Mouse (Mus musculus): ENCODE data around the gene Unc5a.

Unc5a gene

DNA sequence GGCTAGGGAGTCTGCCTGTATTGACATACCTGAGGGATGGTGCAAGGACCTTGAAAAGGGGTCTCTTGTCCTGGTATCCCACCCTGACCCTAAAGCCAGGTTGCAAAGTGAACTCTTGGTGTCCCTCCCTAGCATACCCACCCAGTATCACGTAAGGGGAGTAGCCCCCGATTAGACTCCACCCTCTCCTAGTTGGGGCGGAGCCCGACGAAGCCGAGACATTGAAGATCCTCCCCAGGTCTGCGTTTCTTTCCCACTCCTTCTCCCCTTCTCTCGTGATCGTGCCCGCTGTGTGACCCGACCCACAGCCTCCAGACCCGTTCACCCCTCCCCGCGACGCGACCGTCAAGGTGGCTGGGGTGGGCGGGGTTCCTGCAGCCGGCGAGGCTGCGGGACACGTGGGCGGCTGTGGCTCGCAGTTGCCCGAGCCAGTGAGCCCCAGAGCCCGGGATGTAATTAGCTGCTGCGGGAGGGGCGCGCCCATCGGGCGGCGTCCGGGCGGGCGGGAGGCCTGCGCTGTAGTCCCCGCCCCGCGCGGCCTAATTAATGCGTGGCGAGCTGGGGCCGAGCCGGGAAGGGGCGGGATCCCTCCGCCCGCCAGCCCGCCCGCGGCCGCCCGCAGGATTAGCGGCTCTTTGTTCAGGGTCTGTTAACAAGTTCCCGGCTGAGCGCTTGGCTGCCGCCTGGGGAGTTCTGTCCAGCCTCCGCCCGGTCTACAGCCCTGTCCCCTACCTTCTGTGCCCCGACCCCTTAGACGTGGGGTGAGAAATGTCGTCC, 6.7 kb downstream of the Unc5a start:
- DNase-seq: peak; percentile 53 to 64

DNA sequence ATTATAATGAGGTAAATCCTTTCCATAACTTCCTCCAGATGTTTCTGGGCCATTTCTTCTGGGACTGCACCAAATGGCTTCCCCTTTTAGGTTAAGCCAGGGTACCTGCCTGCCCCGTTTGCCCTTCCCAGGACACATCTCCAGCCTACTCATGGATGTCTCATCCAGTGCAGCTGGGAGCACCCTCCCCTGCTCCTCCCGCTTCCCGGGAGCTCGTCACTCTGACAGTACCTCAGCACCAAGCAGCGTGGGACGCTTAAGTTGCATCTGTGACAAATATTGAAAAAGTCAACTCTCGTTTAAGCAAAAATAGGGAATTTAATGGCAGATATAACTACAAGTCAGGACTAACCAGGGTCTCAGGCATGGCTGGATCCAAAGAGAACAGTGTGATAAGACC, 8.1 kb downstream of the Unc5a start:
- no peak for DNase-seq

DNA sequence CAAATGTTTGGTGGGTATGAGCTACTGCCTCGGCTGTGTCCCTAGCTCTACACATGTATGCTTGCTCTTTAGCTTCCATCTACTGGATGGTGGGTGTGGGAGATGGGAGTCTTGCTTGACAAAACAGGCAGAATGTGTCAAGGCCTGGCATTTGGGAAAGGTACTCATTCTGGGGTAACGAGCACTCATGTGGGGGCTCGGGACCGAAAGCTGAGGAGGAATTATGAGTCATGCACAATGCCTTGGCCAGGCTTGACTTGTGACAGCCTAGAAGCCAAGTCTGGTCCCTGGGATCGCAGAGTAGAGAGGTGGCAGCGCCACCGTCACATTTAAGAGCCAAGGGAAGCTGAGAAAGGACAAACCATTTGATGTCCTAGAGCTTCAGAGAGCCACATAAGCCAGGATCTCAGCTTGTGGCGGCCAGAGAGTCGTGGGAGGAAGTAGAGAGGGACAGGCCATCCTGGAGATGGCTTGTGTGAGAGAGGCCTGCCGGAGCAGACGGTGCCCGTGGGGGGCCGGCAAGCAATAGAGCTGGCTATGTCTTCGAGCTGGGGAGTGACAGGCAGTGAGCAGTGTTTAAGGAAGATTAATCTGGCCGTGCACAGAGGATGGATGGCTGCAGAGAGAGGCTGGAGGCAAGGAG, 10.0 kb downstream of the Unc5a start:
- no peak for DNase-seq

DNA sequence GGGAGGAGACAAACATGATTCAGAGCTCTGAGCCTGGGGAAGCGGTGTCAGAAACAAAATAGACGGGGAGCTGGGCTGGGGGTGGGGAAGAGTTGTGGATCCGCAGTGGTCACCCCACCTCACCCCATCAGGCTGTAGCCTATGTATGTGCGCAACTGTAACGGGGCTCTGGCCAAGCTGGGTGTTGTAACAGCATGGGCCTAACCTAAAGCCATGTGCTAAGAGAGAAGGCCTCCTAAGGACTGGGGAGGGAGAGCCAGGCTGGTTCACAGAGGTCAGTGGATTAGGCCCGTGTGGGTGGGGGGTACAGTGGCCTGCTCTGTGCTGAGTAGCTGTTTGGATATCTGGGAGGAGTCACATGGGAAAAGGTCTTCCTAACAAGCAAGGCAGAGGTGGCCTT, 10.6 kb downstream of the Unc5a start:
- no peak for DNase-seq

DNA sequence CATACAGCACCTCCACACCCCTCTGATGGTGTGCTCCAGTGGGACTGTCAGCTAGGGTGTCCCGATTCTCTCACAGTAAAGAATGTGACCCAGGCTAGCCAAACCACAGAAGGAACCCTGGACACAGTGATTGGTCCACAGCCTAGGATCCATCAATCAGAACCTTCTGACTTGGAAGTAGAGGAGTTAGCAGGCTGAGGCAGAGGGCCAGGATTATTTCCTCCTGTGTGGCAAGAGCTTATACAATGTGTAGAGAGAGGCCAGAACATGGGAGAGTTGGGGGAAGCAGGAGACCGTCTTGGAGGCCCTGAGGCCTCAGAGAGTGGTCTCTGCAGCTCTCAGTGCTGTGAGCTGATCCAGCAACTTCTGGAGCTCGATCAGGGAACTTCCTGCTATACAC, 11.3 kb downstream of the Unc5a start:
- no peak for DNase-seq

DNA sequence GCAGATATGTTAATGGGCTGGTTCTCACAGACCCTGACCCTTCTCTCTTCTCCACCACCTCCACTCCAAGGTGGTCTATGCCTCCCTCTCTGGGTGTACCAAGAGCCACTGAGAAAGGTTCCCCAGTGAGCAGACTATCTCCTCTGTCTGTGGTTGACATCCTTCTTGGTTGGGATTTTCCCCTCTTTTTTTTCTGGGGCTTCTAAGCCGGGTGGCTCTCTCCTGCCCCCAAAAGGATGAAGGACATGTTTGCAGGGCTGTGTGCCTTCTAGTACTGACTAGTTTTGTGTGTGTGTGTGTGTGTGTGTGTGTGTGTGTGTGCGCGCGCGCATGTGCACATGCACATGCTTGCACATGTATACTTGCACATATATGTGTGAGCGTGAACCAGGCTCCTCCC, 16.0 kb downstream of the Unc5a start:
- DNase-seq: no peak

DNA sequence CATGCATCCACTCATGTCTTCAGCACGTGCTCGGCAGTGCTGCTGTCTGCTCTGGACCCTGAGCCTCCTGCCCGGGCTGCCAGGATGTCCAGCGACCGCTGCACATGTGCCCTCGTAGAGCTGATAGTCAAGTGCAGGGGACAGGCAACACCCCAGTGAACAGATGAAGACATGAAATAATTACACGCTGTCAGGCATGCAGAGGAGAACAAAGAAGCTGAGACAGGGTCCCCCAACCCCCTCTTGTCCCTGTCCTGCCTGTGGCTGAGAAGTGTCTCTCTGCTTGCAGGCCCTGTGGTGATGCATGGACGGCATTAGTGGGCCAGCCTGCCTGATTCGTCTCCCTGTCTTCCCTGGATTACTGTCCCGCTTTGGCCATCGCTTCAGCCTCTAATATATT, 18.3 kb downstream of the Unc5a start:
- DNase-seq: no peak

DNA sequence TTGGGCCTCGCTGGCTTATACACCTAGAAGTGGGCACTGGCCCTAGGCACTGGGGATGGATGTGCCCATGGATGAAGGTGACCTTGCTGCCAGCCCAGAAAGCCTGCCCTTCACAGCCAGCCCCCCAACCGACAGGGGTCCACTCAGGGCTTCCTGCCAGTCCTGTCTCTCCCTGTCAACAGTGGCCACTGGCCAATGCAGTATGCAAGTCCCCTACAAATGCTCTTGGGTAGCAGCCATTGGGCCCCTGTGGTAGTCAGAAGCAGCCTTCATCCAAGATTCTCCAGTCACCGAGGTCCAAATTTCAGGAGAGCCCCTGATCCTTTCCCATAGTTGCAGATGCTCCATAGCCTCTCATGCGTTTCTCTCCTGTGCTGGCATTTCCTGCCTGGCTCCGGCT, 19.4 kb downstream of the Unc5a start:
- DNase-seq: no peak

DNA sequence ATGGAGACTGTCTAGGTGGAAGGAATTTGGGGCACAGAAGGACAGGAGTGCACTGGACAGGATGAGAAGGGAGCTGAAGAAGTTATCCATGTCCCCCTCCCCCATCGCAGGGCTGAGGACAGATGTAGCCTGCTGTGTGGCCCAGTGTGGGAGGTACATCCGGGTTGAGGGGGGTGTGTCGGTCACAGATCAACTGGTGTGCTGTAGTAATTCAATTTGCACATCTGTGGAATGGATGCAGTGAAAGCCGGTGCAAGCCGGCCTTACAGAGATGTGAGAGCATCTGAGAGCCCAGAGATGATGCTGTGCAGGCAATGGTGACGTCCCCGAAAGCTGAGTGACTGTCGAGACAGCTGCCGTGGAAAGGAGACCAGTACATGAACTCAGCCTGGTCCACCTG, 20.3 kb downstream of the Unc5a start:
- DNase-seq: no peak

DNA sequence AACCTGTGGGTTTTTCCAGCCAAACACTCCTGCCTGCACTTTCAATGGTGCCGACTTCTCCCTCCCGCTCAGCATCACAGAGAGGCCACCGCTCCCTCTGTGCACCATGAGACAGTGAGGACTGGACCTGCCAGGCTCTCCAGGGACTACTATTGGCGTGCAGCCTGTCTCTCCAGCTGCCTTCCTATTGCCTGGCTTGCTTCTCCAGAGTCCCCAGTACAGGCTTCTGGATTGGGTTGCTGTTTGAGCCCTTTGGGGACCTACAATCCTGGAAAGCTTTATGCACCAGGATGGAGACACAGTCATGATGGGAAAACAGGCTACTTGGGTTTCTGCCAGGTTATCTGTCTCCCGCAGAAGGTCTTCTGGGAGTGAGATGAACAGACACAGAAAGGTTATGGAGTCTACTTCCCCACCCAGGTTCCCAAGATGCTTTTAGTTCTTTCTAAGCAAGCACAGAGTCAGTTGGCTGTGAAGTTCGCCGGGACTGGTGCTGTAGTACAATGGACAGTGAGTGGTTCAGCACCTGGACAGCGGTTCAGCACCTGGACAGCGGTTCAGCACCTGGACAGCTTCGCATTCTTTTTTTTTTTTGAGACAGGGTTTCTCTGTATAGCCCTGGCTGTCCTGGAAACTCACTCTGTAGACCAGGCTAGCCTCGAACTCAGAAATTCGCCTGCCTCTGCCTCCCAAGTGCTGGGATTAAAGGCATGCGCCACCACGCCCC, 21.5 kb downstream of the Unc5a start:
- peak; percentile 86 for DNase-seq

DNA sequence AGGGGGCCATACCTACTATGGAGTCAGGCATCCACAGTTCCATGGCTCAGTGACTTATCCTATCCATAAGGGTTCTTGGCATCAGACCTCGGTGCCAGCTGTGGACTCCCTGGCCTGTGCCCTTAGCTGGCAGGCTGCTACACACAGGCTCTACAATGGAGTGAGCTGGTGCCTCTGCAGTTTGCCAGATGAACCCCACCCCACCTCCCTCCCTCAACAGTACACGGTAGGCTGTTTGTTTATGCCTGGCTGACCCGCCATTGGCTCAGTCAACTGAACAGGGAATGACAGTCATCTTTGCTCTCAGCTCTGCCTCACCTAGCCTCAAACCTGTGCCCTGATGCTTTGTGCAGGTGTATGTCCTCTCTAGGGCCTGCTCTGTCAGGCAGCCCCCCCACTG, 26.3 kb downstream of the Unc5a start:
- no peak for DNase-seq

DNA sequence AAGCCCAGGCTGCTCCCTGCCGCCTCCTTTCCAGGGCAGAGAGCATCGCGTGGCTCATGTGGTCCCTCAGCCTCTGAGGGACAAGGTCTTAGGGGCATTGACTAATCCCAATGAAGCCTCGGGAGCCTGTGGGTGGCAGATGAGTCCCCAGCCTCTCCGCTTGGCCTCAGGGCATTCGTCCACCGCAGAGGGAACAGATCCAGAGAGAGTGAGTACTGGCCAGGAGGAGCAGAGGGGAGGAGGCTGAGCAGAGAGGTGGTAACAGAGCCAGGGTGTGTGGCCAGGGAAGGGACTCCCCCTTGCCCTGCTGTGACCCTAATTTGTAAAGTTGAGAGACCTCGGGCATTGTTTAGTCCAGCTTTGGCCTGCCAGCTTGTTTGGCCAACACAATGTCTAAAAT, 29.6 kb downstream of the Unc5a start:
- DNase-seq: no peak

DNA sequence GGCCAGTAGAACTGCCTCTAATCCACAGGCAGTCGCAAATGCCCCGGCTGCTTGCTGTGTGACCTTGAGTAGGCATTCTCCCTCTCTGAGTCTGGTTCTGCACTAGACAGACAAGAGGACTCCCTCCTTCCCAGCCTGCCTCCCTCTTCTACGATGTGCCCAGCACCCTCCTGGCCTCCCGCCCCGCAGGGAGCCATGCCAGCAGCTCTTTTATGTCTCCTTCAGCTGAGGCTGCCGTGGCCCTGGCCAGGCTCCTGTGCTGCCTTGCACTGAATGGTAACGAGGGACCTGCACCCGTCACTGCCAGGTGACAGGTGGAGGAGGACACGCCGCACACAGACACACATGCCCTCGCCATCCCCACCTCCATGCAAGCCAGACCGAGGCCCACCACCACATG, 31.7 kb downstream of the Unc5a start:
- DNase-seq: no peak

DNA sequence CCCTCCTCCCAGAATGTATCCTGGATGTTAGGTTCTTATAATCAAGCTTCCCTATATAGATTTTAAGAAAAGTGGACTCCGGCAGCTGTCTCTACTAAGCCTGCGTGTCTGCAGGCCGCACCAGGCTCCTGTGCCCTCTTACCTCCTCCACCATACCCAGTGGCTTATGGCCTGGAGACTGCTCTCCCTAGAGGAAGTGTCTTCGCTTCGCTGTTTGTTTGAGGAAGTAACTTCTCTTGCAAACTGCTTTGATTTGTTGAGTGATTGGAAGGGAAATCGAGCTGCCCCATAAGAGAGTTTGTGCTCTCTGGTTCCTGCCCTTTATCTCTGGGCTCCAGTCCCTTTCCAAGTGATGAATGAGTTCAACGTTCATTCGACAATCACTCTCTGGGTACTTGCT, 33.8 kb downstream of the Unc5a start:
- DNase-seq: no peak

DNA sequence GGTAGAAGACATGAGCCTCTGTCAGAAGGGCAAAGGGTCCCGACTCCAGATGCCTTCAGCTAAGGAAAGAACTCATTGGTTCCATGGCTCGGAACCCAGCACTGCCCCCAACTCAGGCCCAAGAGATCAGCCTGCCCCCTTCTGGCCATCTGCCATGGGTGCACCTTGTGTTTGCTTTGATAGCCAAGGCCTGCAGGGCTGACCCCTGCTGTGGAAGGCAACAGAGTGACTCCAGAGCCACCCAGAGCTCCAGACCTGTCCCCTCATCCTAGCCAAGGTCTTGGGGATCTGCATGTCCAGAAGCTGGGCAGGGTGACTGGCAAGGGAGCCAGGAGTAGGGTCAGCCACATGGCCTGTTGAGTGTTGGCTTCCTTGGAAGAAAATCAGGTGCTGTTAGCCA, 34.4 kb downstream of the Unc5a start:
- DNase-seq: no peak

DNA sequence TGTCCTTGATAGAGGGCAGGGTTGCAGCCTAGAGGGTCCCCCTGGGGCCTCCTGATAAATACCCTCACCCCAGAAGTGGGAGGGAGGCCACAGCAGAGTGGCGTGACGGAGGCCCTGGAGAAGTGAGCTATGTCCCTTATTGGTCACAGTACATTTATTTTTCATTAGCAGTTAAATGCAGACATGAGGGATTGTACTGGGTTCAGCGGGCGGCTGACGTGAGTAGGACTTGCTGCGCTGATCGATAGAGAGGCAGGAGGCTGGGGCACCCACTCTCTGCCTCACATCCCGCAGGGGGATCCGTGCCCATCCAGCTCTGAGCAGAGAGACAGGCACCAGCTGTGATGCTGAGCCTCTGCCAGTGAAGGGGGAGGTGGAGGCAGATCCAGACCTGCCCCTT, 38.2 kb downstream of the Unc5a start:
- DNase-seq: no peak

DNA sequence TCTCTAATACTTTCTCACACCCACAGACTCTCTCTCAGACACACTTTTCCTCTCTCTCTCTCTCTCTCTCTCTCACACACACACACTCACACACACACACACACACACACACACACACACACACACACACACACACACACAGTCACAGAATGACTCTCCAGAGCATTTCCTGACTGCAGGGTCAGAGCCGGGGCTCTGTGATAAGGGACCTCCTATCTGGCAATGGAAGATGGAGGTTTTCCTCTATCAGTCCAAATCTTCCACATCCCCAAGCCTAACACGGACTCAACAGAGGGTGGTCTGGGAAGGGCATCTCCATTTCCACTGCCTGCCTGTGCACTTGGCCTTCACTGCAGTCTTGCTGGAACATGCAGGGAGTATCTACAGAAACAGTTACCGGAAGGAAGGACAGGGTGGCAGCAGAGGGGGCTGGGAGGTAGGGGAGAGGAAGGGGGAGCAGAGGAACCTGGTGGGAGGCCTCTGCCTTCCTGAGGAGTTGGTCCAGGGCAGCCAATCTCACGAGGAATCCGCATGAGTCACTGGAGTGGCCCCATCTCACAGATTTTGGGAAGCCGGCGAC, 39.1 kb downstream of the Unc5a start:
- no peak for DNase-seq

DNA sequence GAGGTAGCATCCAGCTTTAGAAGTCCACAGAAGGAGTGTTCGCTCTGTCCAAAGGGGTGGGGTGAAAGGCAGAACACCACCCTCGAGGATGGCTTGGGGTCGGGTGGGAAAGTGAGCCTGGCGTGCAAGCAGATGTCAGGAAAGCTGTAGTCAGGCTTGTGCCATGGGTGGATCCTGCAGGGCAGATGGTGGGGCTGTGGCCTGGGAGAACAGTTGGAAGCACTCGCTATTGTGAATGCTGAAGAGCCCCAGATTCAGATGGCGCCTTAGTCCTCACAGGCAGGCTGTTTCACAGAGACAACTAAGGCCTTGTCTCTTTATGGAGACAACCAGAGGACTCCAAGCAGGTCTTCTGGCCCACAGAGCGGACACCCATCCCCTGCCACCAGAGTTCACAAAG, 43.0 kb downstream of the Unc5a start:
- no peak for DNase-seq

DNA sequence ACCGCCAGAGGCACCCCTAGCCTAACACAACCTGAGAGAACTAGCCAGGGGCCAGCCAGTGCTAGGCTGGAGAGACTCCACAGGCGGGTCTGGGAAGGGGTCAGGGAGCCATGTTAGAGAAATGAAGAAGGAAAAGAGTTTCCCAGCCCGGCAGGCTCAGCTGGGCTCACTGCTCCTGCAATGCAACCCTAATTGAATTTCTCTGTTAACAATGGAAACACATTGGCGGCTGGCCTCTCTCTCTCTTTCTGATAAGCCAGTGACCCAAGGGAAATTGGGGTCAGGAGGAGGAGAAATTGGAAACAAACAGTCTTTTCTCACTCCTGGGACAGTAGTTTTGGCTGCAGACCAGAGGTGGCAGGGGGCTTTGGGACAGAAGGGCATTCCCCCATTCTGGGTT, 45.4 kb downstream of the Unc5a start:
- no peak for DNase-seq

DNA sequence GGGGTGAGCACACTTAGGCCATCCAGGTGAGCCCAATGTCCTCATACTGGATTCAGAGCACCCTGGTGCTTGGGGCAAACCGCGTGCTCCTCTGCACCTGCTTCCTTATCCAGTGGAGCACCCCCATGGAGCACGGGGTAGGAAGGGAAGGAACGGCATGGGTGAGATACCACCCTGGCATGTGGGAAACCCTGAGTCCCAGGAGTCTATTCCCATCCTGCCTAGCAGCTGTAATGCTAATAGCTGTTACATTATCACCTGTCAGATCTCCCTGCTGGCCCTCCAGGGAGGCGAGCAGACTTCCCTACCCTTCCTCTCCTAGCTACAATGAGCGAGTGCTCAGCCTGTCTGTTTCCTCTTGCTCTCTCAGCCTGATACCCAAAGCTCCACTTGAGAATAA, 46.0 kb downstream of the Unc5a start:
- DNase-seq: no peak

DNA sequence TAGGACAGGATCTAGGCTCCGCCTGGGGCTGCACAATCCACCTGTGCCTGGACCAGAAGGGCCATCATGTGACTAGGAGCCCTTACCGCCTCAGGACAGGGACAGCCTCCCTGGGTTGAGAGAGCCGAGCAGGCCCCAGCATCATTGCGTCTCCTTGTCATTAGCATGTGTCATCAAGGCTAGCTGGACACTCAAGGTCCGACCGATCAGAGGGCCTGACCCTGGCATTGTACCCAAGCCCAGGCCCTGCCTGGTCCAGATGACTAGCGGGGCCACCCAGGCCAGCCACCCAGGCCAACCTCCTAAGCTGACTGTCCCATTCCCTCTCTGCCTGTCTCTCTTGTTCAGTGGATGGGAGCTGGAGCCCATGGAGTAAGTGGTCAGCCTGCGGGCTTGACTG, 48.4 kb downstream of the Unc5a start:
- DNase-seq: no peak

DNA sequence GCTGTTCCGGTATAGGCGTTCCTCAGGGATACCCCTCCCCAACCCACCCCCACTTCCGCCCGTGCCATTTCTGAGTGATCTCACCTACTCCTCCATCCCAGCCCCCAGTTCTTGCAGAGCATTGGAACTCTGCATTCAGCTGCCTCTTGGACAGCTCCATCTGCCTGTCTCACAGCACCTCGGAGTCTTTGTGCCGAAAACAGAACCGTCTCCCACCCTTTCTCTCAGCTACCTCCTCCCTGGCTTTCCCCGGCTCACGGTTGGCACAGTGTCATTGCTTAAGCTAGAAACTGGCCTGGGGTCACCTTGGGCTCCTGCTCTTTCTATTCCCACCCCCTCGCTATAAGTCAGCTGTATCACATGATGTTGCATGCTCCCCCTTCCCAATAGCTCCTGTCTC, 51.2 kb downstream of the Unc5a start:
- no peak for DNase-seq

DNA sequence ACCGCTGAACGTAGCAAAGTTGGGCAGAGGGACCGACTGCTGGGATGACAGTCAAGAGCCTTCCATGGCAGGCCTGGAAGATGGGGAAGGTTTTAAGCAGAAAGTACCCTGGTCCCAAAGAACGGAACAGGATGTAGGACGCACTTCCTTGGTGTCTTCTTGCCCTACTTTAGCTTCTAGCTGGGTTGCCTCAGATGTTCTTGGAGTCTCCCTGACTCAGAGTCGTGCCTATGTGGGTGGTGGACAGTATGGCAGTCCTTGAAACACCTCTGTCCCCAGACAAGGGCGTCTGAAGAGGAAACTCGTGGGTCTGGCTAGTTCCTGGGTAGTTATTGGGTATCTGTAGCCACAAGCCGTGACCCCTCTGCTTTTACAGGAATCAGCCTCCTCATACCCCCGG, 52.9 kb downstream of the Unc5a start:
- DNase-seq: no peak

DNA sequence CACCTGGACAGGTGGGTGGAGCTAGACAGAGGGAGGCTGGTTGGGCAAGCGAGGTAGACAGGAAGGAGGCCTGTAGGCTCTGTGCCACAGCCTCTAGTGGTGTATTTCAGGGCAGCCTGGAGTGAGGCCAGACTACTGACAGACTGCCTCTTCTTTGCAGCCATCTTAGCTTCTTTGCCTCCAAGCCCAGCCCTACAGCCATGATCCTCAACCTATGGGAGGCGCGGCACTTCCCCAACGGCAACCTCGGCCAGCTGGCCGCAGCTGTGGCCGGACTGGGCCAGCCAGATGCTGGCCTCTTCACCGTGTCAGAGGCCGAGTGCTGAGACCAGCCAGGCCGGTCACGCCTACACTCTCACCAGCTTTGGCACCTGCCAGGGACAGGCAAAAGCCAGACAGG, 55.4 kb downstream of the Unc5a start:
- peak; percentile 51 to 68 for DNase-seq

Measured in kidney, postnatal 4 days (tissue).